Mouse (Mus musculus): ENCODE results near the gene Dpp6. TPM values are rescaled to one million over a fixed set of nuclear protein-coding genes. Genes with fewer than 3 reads are reported as not detected.
A peak's percentile ranks its signal among the peaks of the same experiment; 100 is the strongest.

Gene Dpp6
- polyA plus RNA-seq, 1 experiment from 2014 or later: 1.3 TPM

DNA sequence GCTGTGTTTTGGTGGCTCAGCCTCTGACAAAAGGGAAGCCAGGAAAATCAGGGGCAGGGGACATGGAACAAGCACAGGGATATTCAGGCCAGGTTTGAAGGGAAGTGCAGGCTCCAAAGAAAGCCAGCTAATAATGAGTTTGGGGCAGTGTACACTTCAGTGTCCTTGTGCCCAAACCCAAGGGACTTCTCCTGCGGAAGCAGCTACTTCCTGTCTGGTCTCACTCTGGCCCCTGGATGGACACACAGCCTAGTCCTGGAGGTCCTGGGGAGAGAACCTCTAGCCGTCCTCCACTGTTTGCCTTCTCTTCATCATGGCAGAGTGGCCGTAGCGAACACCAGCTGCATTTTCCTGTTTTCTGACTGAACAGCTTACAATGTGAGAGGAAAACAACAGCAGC, 840.7 kb downstream of the Dpp6 start:
- Histone ChIP-seq H3K9me3 (replicated peaks; ENCODE audit: low read length) (no peaks in the 10 kb centered on the region), H3K27ac (peak overlapping the region; percentile 51), H3K9ac (ENCODE audit: low read depth, low read length) (no peak overlapping the region), H3K36me3 (ENCODE audit: insufficient read depth, low read length) (no peaks in the 10 kb centered on the region), H3K27me3 (ENCODE audit: insufficient read depth, low read length) (no peaks in the 10 kb centered on the region), H3K4me3 (replicated peaks; ENCODE audit: low read depth, low read length) (no peak overlapping the region), H3K4me2 (ENCODE audit: low read length) (peak overlapping the region; percentile 7; the same call in 1 of the 2 replicates), H3K4me1 (replicated peaks; ENCODE audit: insufficient read depth, low read length) (peaks cover 12% of the 10 kb centered on the region; the same call in 1 of the 2 replicates)
- 18% methylated on average over 4 of the region's 4 CpGs for WGBS
- no peak for TF ChIP-seq CTCF (IDR thresholded peaks at IDR 0.05; ENCODE audit: low read depth)
- DNase-seq (ENCODE audit: low spot score) (peak; percentile 16), ATAC-seq (replicated peaks; ENCODE audit: low FRiP score, low read depth) (no peak)

DNA sequence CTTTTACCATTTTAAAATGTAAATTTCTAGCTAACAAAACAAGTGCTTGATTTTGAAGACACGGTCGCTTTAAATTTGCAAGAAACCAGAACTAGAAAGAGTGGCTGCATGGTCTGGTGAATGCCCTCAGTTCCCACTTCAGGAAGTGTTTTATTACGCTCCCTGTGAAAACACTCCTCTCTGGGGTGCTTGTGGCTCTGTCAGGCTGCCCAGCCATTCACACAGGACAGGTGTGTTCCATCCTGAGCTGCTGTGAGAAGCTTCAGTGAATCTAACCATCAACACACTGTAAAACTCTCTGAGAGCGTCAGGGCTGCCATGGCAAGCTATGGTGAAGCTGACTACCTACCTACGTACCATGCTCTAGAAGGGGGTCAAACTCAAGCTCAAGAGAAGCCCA, 841.2 kb downstream of the Dpp6 start:
- WGBS: 18% methylated on average over 5 of the region's 5 CpGs
- no peak for ATAC-seq (replicated peaks; ENCODE audit: low FRiP score, low read depth)

DNA sequence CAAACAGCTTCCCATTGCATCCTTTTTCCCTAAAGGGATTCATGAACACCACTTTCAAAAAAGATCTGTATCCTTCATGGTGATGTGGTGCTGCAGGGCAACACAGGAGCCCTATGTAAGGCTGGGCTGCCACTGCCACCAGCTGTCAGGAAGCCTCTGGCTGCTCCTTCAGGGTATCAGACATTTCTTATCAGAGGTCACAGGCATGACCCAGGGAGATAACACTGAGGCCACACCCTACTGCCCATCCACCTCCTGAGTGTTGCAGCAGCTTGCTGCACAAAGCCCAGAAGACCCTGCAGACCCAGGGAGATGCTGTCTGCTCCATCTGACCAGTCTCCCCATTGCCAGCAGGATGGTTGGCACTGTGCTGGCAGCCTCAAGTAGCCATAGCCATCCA, 841.6 kb downstream of the Dpp6 start:
- no peaks in the 10 kb centered on the region for H3K36me3 ChIP-seq (ENCODE audit: insufficient read depth, low read length)
- no peak overlapping the region for H3K27ac ChIP-seq
- peaks cover 12% of the 10 kb centered on the region; the same call in 1 of the 2 replicates for H3K4me1 ChIP-seq (replicated peaks; ENCODE audit: insufficient read depth, low read length)
- H3K4me2 ChIP-seq (ENCODE audit: low read length): no peak overlapping the region
- no peak for ATAC-seq (replicated peaks; ENCODE audit: low FRiP score, low read depth)
- DNase-seq (ENCODE audit: low spot score): no peak
- H3K4me3 ChIP-seq (replicated peaks; ENCODE audit: low read depth, low read length): no peak overlapping the region
- no peak overlapping the region for H3K9ac ChIP-seq (ENCODE audit: low read depth, low read length)
- H3K27me3 ChIP-seq (ENCODE audit: insufficient read depth, low read length): no peaks in the 10 kb centered on the region
- H3K9me3 ChIP-seq (replicated peaks; ENCODE audit: low read length): no peaks in the 10 kb centered on the region
- TF ChIP-seq CTCF (IDR thresholded peaks at IDR 0.05; ENCODE audit: low read depth): no peak

More for the DNA sequence above, 841.2 kb downstream of the Dpp6 start:
- Histone ChIP-seq H3K4me3 (replicated peaks; ENCODE audit: low read depth, low read length) (no peak overlapping the region), H3K9ac (ENCODE audit: low read depth, low read length) (no peak overlapping the region), H3K9me3 (replicated peaks; ENCODE audit: low read length) (no peaks in the 10 kb centered on the region), H3K4me1 (replicated peaks; ENCODE audit: insufficient read depth, low read length) (peaks cover 12% of the 10 kb centered on the region; the same call in 1 of the 2 replicates), H3K36me3 (ENCODE audit: insufficient read depth, low read length) (no peaks in the 10 kb centered on the region), H3K27me3 (ENCODE audit: insufficient read depth, low read length) (no peaks in the 10 kb centered on the region), H3K27ac (peak overlapping the region; percentile 51), H3K4me2 (ENCODE audit: low read length) (peak overlapping the region; percentile 7; the same call in 1 of the 2 replicates)
- DNase-seq (ENCODE audit: low spot score): peak; percentile 47
- TF ChIP-seq CTCF (IDR thresholded peaks at IDR 0.05; ENCODE audit: low read depth): no peak

DNA sequence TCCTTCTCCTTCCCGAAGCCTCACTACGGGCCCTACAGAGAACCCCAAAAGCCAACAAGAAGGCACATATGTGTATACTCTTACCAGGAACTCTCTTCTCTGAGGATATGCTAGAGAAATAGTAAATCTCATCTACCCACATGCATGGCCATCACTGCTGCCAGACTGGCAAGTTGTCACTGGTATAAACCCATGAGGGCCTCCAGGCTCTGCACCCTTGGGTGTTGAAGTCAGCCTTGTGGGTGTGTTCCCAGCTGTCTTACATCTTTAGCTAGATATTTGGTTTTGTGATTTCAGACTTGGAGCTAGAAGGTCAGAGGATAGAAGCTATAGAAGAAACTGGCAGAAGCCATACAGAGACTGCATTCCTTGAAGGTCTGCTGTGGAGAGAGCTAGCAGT, 842.0 kb downstream of the Dpp6 start:
- DNase-seq (ENCODE audit: low spot score) (no peak), ATAC-seq (replicated peaks; ENCODE audit: low FRiP score, low read depth) (no peak)
- 90% methylated on average over 2 of the region's 2 CpGs for WGBS
- Histone ChIP-seq H3K9me3 (replicated peaks; ENCODE audit: low read length) (no peaks in the 10 kb centered on the region), H3K9ac (ENCODE audit: low read depth, low read length) (no peak overlapping the region), H3K36me3 (ENCODE audit: insufficient read depth, low read length) (no peaks in the 10 kb centered on the region), H3K27ac (no peak overlapping the region), H3K4me1 (replicated peaks; ENCODE audit: insufficient read depth, low read length) (peaks cover 12% of the 10 kb centered on the region; the same call in 1 of the 2 replicates), H3K4me3 (replicated peaks; ENCODE audit: low read depth, low read length) (no peak overlapping the region), H3K27me3 (ENCODE audit: insufficient read depth, low read length) (no peaks in the 10 kb centered on the region), H3K4me2 (ENCODE audit: low read length) (no peak overlapping the region)
- TF ChIP-seq CTCF (IDR thresholded peaks at IDR 0.05; ENCODE audit: low read depth): no peak

GRCm38 (mm10) chr5:27659781-27660180, 842.8 kb downstream of the Dpp6 start:
- no peak overlapping the region for H3K27ac ChIP-seq
- no peaks in the 10 kb centered on the region for H3K36me3 ChIP-seq (ENCODE audit: insufficient read depth, low read length)
- 89% methylated on average over 6 of the region's 6 CpGs for WGBS
- DNase-seq (ENCODE audit: low spot score): no peak
- H3K4me3 ChIP-seq (replicated peaks; ENCODE audit: low read depth, low read length): no peak overlapping the region
- no peak overlapping the region for H3K9ac ChIP-seq (ENCODE audit: low read depth, low read length)
- no peak for TF ChIP-seq CTCF (IDR thresholded peaks at IDR 0.05; ENCODE audit: low read depth)
- H3K4me2 ChIP-seq (ENCODE audit: low read length): no peak overlapping the region
- no peaks in the 10 kb centered on the region for H3K9me3 ChIP-seq (replicated peaks; ENCODE audit: low read length)
- peaks cover 12% of the 10 kb centered on the region; the same call in 1 of the 2 replicates for H3K4me1 ChIP-seq (replicated peaks; ENCODE audit: insufficient read depth, low read length)
- ATAC-seq (replicated peaks; ENCODE audit: low FRiP score, low read depth): no peak
- H3K27me3 ChIP-seq (ENCODE audit: insufficient read depth, low read length): no peaks in the 10 kb centered on the region

DNA sequence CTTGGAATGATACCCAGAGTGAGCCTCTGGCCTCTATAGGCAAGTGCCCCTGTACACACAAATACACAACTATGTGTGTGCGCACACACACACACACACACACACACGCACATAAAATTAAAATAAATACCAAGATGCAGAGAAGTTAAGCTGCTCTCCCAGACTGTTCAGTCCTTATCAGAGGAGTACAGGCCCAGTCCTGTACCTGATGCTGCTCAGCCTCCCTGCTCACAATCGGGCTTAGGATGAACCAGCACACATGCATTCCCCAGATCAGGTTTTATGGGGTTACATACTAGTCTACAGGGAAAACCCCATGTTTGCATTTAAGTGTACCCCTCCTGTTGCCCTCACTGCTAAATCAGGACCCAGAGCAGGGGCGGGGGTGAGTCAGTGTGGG, 847.1 kb downstream of the Dpp6 start:
- 90% methylated on average over 4 of the region's 4 CpGs for WGBS
- no peaks in the 10 kb centered on the region for H3K4me1 ChIP-seq (replicated peaks; ENCODE audit: insufficient read depth, low read length)
- no peak for TF ChIP-seq CTCF (IDR thresholded peaks at IDR 0.05; ENCODE audit: low read depth)
- no peak for DNase-seq (ENCODE audit: low spot score)
- no peak for ATAC-seq (replicated peaks; ENCODE audit: low FRiP score, low read depth)
- no peaks in the 10 kb centered on the region for H3K27me3 ChIP-seq (ENCODE audit: insufficient read depth, low read length)
- H3K9ac ChIP-seq (ENCODE audit: low read depth, low read length): no peak overlapping the region
- H3K36me3 ChIP-seq (ENCODE audit: insufficient read depth, low read length): no peaks in the 10 kb centered on the region
- no peaks in the 10 kb centered on the region for H3K9me3 ChIP-seq (replicated peaks; ENCODE audit: low read length)
- no peak overlapping the region for H3K27ac ChIP-seq
- no peak overlapping the region for H3K4me2 ChIP-seq (ENCODE audit: low read length)
- no peak overlapping the region for H3K4me3 ChIP-seq (replicated peaks; ENCODE audit: low read depth, low read length)

DNA sequence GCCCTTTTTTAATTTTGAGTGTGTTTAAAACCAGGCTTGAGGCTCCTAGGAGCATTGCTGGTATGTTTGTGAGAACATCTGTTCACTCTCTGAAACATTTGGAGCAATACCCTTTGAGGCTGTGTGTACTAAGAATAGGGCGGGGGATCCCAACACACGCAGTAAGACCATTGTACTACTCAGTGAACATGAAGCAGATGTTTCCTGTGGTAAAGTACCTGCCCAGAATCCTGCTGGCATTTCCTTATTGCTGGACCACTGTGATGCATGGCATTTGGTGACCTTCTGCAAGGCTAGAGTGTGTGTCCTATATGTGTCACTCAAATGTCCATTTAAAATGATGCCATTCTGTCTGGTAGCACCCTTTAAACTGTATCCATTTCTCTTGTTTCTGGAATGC, 854.5 kb downstream of the Dpp6 start:
- ATAC-seq (replicated peaks; ENCODE audit: low FRiP score, low read depth): no peak
- no peaks in the 10 kb centered on the region for H3K4me1 ChIP-seq (replicated peaks; ENCODE audit: insufficient read depth, low read length)

More for the DNA sequence above, 854.5 kb downstream of the Dpp6 start:
- no peak for DNase-seq (ENCODE audit: low spot score)
- no peak for TF ChIP-seq CTCF (IDR thresholded peaks at IDR 0.05; ENCODE audit: low read depth)
- no peak overlapping the region for H3K27ac ChIP-seq
- H3K27me3 ChIP-seq (ENCODE audit: insufficient read depth, low read length): no peaks in the 10 kb centered on the region
- H3K9ac ChIP-seq (ENCODE audit: low read depth, low read length): no peak overlapping the region
- no peaks in the 10 kb centered on the region for H3K36me3 ChIP-seq (ENCODE audit: insufficient read depth, low read length)
- H3K9me3 ChIP-seq (replicated peaks; ENCODE audit: low read length): no peaks in the 10 kb centered on the region
- no peak overlapping the region for H3K4me2 ChIP-seq (ENCODE audit: low read length)
- no peak overlapping the region for H3K4me3 ChIP-seq (replicated peaks; ENCODE audit: low read depth, low read length)
- 59% methylated on average over 2 of the region's 2 CpGs for WGBS

Data from kidney, postnatal 0 days (tissue).